Mouse (Mus musculus) right cerebral cortex, postnatal 36 days (tissue): ENCODE measurements around the gene Gm45233.
"Not testable (repeated sequence)": the region's sequence is repeated elsewhere in the genome, so short reads cannot be mapped to it uniquely, and the experiment has no call there.

Experiments used
- DNase-seq, 2 experiments: peaks; one replicate each; pipeline ENCODE4 v3.0.0; 2022; ENCODE audit warnings: low spot score in 2 of 2, mixed read lengths in 1 of 2

The Gm45233 gene

GRCm38 (mm10) chr7:43443917-43444293, at the start of gene Gm45233, which contains the start of gene Etfb:
Gene Gm45233, plus strand, starts transcription at chr7:43444128.
Gene Etfb, plus strand, starts transcription at chr7:43444083.
- peak; percentile 93 to 96 for DNase-seq

- no peak for DNase-seq
Observed at GRCm38 (mm10) chr7:43399501-43399900, 44.4 kb upstream of the Gm45233 start.

- DNase-seq, result no peak
Observed at GRCm38 (mm10) chr7:43402718-43403117, 41.2 kb upstream of the Gm45233 start.

- no peak for DNase-seq
Observed at GRCm38 (mm10) chr7:43407573-43407972, 36.4 kb upstream of the Gm45233 start.

- no peak for DNase-seq
Observed at GRCm38 (mm10) chr7:43408131-43408553, 35.8 kb upstream of the Gm45233 start, which contains the start of gene Siglecg. Gene Siglecg, plus strand, starts transcription at chr7:43408204.

GRCm38 (mm10) chr7:43409084-43409483, 34.8 kb upstream of the Gm45233 start:
- DNase-seq, result no peak

GRCm38 (mm10) chr7:43411724-43412123, 32.2 kb upstream of the Gm45233 start:
- DNase-seq, result not testable (repeated sequence)

GRCm38 (mm10) chr7:43417298-43417697, 26.6 kb upstream of the Gm45233 start:
- DNase-seq, result no peak

GRCm38 (mm10) chr7:43422995-43423617, 20.8 kb upstream of the Gm45233 start:
- DNase-seq, result peak; percentile 55 to 62

GRCm38 (mm10) chr7:43423991-43424625, 19.8 kb upstream of the Gm45233 start:
- DNase-seq, result no peak

GRCm38 (mm10) chr7:43427406-43427805, 16.5 kb upstream of the Gm45233 start, which contains the start of gene Lim2:
Gene Lim2, plus strand, starts transcription at chr7:43427670.
- DNase-seq, result no peak

GRCm38 (mm10) chr7:43429500-43429899, 14.4 kb upstream of the Gm45233 start:
- no peak for DNase-seq

- no peak for DNase-seq
Observed at GRCm38 (mm10) chr7:43432891-43433290, 11.0 kb upstream of the Gm45233 start.

GRCm38 (mm10) chr7:43434676-43435075, 9.3 kb upstream of the Gm45233 start:
- no peak for DNase-seq

- no peak for DNase-seq
Observed at GRCm38 (mm10) chr7:43436341-43437255, 7.3 kb upstream of the Gm45233 start, which contains the start of gene Nkg7. Gene Nkg7, plus strand, starts transcription at chr7:43437073.

GRCm38 (mm10) chr7:43438611-43439010, 5.3 kb upstream of the Gm45233 start:
- DNase-seq, result no peak

- DNase-seq, result no peak
Observed at GRCm38 (mm10) chr7:43440482-43440881, 3.4 kb upstream of the Gm45233 start, which contains the start of gene Cldnd2. Gene Cldnd2, plus strand, starts transcription at chr7:43440782.

GRCm38 (mm10) chr7:43441071-43441470, 2.9 kb upstream of the Gm45233 start:
- no peak for DNase-seq

GRCm38 (mm10) chr7:43442684-43443083, 1.2 kb upstream of the Gm45233 start:
- DNase-seq, result no peak

GRCm38 (mm10) chr7:43443126-43443916, 607 bp upstream of the Gm45233 start:
- peak; percentile 40 to 58 for DNase-seq

GRCm38 (mm10) chr7:43447801-43448200, 3.9 kb downstream of the Gm45233 start:
- no peak for DNase-seq
